Mouse (Mus musculus): ENCODE data around the gene Smtnl1.

Gene Smtnl1

DNA sequence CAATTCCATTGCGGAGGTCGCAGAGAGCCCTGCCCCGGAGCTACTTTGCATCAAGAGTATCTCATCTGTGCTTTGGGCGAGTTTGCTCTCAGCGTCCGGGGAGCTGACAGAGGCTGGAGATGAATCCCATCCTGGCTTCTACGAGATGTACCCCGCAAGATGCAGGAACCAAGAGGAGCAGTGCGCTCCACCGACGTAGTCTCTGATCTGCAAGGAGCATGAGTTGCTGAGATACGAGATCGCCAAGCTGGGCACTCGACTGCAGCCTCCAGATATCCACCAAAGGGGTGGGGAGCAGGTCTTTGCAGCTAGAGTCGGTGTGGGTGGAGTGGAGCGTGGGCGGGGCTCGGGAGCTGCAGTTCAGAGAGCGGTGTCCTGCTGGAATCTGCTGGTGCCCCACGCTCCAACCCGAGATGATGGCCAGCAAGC is 23.9 kb downstream of the Smtnl1 start, which contains the start of gene Ube2l6:
Gene Ube2l6, plus strand, starts transcription at position 336 of the 429 bp plus-strand sequence.
- DNase-seq (ENCODE audit: extremely low read depth, insufficient read length, low spot score) = peak; percentile 68

DNA sequence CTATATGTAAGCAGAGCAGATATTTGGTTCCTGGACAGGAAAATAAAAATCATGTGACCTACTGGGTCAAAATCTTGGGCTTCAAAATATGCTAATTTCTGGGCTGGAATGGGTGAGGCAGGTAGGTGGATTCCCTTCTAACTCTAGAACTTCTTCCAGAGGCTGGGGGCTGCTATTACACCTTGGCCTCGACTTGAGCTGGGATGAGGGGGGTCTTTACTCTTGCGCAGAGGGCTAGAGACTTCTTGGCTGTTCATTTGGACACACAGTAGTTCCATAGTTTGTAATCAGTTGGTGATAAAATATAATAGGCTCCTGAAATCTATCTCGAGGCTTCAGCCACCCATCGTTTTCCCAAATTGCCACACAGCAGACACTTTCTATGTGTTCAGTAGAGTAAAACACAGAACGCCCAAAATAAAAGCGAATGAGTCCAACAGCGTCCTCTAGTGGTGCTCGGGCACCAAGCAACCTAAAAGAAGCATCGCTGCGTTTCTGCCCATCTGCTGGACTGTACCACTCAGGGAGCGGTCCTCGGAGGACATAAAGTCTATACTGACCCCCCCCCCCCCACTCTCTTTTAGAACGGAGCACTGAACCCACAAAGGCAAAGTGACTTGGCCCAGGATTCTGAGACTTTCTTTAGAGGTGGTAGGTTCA is 24.5 kb downstream of the Smtnl1 start:
- peak; percentile 32 for DNase-seq (ENCODE audit: extremely low read depth, insufficient read length, low spot score)

DNA sequence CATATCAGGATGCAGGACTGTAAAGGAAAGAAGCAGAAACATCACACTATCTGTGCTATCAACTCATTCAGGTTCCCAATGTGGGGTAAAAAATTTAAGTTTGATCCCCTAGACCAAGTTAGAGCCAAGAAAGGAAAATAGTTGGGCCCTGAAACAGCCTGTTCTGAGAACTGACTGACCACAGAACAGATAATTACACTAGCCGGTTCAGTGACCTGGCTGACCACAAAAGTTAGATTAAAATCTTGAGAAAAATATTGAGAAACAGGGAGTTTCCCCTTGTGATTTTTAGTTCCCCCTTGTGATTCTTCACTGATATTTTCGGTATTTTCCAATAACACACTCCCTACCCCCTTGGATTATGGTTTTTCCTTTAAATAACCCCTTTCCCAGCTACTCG is 28.6 kb downstream of the Smtnl1 start:
- no peak for DNase-seq (ENCODE audit: extremely low read depth, insufficient read length, low spot score)

DNA sequence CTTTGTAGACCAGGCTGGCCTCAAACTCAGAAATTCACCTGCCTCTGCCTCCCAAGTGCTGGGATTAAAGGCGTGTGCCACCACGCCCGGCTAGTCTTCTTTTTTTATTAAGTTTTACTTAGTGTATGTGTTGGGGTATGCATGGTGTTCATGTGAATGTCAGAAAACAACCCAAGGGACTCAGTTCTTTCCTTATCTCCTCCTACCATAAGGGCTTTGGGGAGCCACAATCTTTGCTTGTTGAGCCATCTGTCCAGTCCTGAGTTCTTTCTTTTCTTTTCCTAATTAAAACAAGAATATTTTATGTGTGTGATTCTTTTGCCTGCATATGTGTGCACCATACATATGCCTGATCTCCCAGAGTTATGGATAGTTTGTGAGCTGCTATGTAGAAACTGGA is 29.3 kb downstream of the Smtnl1 start:
- DNase-seq (ENCODE audit: extremely low read depth, insufficient read length, low spot score) = no peak

DNA sequence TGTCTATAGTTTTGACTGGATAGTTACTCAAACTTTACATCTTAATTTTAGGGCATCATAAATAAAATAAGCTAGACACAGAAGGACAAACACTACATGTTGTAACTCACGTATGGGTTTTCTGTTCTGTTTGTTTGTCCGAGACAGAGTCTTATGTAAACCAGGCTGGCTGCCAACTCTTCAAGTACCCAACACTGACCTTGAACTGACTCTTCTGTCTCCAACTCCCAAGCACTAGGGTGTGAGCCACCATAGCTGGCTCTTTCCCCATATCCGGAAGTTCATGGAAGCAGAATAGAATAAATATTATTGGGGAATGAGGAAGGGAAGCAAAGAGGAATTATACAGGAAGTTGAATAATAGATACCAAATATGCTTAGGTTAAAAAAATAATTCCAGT is 29.9 kb downstream of the Smtnl1 start:
- no peak for DNase-seq (ENCODE audit: extremely low read depth, insufficient read length, low spot score)

DNA sequence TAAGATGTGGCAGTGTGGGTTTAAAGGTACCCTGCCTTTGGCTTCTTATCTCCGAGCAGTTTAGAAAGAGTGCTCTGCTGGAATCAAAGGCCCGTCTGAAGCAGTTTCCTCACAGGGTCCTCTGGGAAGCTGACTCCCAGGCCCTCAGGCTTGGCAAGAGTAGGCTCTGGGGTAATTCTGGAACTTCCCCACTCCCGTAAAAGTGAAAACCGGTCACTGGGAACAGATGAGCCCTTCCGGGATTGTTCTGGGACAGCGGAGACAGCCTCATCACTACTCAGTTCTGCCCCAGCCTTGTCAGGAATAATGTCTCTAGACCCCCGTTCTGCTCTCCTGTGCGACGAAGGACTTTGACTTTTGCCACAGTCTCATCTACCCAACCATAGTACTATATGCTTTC is 32.0 kb downstream of the Smtnl1 start:
- DNase-seq (ENCODE audit: extremely low read depth, insufficient read length, low spot score) = no peak

DNA sequence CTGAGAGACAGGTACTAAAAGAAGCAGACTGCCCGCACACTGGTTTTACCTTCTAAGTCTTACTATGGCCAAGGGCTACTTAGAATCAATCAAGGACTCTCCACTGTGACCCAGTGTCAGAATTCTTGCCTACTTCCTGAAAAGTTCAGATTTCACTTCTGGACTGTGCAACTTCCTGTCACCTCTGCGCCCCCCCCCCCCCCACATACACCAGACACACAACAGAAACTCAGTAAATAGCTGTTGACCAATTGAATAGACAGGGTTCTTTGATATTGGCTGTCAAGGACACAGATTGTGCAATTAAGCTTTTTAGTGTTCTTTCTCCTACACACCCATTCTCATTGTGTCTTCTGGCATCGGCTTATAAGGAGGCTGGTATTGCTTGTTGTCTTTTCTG is 34.1 kb downstream of the Smtnl1 start:
- no peak for DNase-seq (ENCODE audit: extremely low read depth, insufficient read length, low spot score)

DNA sequence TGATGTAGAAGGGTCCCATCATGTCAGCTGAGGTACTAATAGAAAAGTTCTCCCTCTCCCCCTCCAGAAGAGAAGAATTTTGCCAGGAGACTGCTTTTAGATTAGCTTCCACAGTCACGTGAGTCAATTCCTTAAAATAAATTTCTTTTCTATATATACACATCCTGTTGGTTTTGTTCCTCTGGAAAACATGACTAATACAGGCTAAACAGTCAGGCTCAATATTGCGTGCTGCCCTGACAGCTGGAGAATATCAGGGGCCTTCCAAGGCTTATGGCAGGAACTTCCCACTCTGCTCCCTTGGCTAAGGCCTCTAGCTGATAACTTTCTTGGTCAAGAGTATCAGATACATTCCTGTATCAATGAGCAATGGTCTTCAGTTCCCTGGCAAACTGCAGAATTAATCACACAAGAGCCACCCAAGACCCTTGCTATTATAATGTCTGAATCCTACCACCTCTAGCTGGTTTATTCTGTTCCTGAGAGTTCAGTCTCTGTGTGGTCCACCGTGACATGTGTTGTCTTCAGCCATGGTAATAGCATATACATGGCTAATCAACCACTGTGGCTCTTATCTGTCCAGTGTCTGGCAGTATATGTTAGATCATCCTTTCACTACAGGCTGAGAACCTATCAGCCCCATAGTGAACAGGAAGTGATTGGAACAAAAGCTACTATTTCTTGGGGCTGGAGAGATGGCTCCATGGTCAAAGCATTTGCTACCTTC is 38.4 kb downstream of the Smtnl1 start:
- DNase-seq (ENCODE audit: extremely low read depth, insufficient read length, low spot score) = no peak

DNA sequence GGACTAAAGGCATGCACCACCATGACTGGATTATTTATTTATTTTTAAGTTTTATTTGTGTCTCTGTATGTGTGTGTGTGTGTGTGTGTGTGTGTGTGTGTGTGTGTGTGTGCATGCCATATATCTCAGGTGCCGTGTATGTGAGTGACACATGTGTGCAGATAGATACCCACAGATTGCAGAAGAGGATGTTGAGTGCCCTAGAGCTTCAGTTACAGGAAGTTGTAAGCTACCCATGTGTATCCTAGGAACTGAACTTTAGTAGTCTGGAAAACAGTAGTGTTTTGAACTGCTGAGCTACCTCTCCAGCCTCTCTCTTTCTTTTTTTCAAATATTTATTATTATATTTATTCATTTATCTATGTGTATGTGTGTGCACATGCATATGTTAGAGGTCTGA is 39.1 kb downstream of the Smtnl1 start:
- DNase-seq (ENCODE audit: extremely low read depth, insufficient read length, low spot score) = no peak

DNA sequence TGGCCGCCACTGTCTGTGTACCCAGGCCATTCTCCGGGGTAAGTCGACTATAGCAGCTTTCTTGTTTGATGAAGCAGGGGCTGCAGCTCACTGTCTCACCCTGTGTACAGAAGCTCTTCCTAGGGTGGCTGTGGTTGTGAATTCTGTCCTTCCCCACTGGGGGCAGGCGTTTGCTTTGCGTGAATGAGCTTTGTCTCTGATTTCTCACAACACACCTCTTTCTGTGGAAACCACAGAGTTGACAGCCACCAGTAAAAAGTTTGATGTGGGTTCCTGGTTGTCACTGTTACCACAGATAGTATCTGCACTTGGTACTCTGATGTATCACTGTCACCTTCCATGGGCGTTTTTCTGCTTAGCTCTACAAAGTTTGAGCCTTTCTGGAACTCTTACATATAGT is 43.2 kb downstream of the Smtnl1 start:
- DNase-seq (ENCODE audit: extremely low read depth, insufficient read length, low spot score) = no peak

DNA sequence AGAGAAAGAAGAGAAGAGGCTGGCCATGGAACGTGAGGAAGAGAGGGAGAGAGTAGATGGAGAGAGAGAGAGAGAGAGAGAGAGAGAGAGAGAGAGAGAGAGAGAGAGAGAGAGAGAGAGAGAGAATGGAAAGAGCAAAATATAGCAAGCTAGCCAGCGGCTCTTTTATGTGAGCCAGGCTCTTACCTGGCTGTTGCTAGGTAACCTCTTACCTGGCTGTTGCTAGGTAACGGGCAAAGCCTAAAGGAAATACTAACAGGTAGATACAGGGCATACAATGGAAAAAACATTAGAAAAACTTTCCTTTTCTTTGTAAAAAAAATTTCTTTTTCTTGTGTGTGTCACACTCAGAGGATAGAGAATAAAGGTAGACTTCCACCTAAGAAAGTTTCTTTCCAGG is 44.7 kb downstream of the Smtnl1 start:
- no peak for DNase-seq (ENCODE audit: extremely low read depth, insufficient read length, low spot score)

DNA sequence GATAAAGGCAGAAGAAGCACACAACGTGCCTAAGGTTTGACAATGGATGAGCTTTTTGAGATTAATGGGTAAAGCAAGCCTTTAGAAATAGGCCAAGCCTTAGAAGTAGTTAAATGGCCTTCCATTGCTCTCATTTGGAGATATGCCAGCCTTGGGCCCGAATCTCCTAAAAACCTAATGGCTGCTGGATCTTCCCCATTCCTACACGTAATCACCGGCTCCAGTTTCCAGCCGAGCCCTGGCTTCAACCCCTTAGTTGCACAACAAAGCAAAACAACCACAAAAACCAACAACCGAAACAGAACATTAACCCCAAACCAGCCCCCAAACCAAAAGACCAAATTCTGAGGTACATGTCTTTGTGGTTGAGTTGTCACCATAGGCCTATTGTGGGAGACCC is 46.8 kb downstream of the Smtnl1 start:
- DNase-seq (ENCODE audit: extremely low read depth, insufficient read length, low spot score) = no peak

DNA sequence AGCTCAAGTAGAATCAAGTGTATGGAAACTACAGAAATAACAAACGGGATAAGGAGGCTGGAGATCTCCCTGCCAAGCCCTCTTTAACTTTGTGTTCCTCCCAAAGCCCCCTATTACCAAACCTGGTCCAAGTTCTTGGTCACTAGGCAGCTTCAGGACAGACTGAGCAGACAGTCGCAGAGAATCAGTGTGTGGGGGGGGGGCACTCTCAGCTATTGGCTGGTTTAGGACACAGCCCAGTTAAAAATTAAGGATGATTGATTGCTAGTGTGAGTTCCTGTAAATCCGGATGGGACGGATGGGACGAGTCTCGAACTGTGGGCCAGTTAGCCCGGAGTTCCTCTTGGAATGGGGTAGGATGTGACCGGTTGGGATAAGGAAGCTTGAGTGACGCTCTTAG is 47.2 kb downstream of the Smtnl1 start, which contains the start of gene Serping1:
Gene Serping1, minus strand, starts transcription at position 204 of the 400 bp plus-strand sequence.
- no peak for DNase-seq (ENCODE audit: extremely low read depth, insufficient read length, low spot score)

DNA sequence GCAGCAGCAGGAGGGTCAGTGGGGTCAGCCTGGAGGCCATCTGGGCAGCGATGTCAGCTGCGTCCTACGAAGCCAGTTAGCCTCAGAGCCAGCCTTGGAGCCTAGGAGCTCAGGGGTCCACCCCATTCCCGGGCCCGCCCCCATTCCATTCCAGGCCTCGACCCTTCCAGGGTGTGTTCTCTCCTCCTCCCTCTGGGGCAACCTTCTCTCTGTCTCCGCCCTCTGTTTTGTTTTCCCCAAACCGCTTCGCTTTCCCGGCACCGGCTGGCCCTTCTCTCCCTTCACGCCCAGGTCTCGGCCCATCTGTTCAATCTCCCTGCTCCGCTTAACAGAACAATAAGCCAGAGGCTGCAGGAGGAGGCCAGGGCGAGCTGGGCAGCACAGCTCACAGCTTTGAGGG is 47.7 kb downstream of the Smtnl1 start:
- no peak for DNase-seq (ENCODE audit: extremely low read depth, insufficient read length, low spot score)

DNA sequence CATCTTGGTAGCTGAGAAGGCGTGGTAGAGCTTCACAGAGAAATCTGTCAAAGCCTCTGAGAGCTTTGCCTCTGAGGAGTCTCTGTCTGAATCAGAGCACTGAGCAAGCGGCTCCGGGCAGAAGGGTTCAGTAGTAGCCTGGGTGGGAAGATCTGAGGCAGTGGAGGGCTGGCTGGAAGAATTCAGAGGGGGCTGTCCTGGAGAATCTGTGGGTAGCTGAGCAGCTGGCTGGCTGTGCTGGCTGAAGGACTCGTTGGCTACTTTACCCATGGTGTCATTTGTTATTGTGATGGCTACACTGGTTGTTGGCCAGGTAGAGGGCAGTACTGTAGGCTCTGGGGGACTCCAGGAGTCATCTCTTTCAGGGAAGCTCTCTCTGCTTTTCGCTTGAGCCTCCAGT is 49.3 kb downstream of the Smtnl1 start:
- no peak for DNase-seq (ENCODE audit: extremely low read depth, insufficient read length, low spot score)

DNA sequence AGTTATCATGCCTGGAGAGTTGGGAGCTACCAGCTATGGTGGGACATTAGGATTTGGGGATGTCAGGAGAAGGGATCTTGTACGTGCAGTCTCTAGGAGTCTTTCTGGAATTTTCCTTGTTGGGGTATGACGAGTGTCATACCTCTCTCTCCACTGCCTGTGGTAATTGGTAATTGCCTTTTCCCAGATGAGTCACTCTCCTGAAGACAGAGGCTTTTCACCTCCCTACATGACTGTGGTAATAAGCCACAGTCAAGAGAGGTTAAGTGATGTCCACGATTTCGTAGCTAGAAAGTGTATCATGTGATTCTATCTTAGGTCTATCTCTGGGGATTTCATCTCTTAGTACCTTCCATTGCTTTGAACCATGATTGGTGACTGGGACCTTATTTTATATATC is 50.0 kb downstream of the Smtnl1 start:
- peak; percentile 29 for DNase-seq (ENCODE audit: extremely low read depth, insufficient read length, low spot score)

DNA sequence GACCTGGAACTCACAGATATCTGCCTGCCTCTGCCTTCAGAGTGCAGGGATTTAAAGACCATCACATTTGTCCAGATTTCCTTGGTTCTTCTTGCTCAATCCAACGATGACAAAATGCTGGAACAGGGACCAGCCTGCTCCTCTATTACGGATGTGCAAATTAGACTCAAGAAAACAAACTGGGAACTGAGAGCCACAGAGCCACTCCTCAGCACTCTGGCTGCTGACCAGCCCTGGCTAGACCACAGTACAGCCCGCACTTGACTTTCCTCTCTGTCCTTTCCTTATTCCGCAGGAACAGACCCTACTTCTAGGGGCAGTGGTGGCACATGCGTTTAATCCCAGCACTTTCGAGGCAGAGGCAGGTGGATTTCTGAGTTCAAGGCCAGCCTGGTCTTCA is 52.0 kb downstream of the Smtnl1 start:
- DNase-seq (ENCODE audit: extremely low read depth, insufficient read length, low spot score) = no peak

DNA sequence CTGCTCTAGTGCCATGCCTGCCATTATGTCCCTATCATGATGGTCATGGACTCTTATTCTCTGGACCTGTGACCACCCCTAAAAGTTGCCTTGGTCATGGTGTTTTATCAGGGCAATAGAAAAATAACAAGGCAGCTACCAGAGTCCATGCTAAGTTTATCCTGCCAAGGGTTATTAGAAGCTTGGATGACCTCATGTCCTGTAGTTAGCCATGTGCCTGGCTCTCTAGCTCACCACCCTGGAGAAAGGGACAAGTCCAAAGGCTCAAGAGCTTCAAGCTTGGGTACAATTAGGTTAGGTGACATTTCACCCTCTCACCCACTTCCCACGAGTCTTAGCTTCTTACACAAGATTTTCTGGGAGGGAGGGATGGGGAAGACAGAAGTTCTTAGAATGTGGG is 59.6 kb downstream of the Smtnl1 start:
- DNase-seq (ENCODE audit: extremely low read depth, insufficient read length, low spot score) = no peak

DNA sequence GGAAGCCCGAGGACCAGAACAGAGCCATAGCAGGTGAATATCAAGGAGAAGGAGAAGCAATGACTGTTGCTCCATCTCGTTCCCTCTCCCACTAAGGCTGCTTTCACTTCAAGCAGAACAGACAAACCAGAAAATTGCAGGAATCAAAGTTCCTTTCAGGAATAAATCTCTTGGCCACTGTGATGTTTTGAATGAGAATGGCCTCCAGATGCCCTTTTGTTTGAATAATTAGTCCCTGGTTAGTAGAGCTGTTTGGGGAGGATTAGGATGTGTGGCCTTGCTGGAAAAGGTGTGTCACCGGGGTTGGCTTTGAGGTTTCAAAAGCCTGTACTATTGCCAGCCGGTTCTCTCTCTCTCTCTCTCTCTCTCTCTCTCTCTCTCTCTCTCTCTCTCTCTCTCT is 60.2 kb downstream of the Smtnl1 start:
- DNase-seq (ENCODE audit: extremely low read depth, insufficient read length, low spot score) = no peak

DNA sequence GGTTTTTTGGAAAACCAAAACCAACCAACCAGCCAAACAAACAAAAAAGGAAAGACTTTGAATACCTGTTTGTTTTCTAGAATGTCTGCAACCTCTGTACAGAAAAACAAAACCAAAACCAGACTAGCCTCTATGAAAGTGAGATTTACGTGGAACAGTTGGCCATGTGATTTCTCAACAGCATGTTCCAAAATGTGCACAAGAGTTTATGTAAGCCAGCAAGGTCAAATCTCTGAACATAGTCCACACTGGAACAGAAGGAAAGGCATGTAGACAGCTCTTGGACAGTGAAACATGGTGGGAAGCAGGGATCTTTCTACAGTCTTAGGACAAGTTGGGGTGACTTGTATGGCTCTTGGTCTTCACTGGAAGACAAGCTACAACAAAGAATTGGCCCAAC is 60.6 kb downstream of the Smtnl1 start:
- DNase-seq (ENCODE audit: extremely low read depth, insufficient read length, low spot score) = no peak

DNA sequence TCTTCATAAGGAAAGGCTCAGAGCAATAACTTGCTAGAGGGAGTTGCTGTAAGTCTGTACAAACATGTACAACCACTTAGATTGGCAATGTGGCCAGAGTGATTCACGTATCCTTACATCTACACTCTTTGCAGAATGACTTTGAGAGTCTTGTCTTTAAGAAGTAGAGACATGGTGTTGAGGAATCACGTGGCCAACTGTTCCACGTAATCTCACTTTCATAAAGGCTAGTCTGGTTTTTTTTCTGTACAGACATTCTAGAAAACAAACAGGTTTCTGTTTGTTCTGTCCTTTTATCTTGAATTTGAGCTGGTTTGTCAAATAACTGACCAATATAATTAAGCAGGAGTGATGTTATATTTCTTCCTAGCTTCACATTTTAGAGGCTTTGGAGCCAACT is 61.1 kb downstream of the Smtnl1 start:
- no peak for DNase-seq (ENCODE audit: extremely low read depth, insufficient read length, low spot score)

Measured in 3134 (cell line).